Mouse (Mus musculus): ENCODE measurements around the gene Hscb.

DNA sequence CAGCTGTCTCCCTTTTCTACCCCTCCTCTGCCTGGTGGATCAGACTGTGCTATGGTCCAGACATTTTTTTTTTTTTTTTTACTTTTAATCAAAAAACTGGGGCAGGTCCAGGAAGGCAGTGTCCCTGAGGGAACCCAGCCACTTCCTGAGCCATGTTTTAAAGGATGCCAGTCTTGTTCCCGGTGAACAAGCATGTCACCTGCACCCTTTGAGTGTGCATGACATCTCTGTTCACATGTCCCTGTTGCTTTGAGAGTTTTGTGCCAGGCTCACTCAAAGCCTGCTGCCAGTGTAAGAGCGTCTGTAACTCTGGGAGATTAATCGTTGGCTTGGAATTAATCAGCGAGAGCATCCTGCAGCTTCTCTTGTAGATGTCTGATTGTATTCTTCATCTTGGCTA lies 28.9 kb upstream of the Hscb start:
- TF ChIP-seq POLR2A (IDR thresholded peaks at IDR 0.05; ENCODE audit: borderline replicate concordance, extremely low read depth, insufficient read depth, insufficient read length, poor library complexity, severe bottlenecking) (no peak), CTCF (IDR thresholded peaks at IDR 0.05; ENCODE audit: borderline replicate concordance, extremely low read depth, insufficient read depth, insufficient read length) (no peak)
